Mouse (Mus musculus): ENCODE data around the gene Cwc22. TPM values are rescaled to one million over a fixed set of nuclear protein-coding genes. Genes with fewer than 3 reads are reported as not detected.

The Cwc22 gene
- polyA plus RNA-seq, 1 experiment from 2014 or later = 42.8 TPM

- DNase-seq (ENCODE audit: low spot score) = no peak
- Histone ChIP-seq H3K36me3 (peaks cover 86% of the 10 kb centered on the region), H3K4me1 (no peaks in the 10 kb centered on the region), H3K27me3 (ENCODE audit: low read depth, poor library complexity, severe bottlenecking) (no peaks in the 10 kb centered on the region), H3K9me3 (replicated peaks) (no peaks in the 10 kb centered on the region), H3K4me3 (no peak overlapping the region), H3K27ac (no peak overlapping the region)
- WGBS = 91% methylated on average over 4 of the region's 4 CpGs
Measured at GRCm38 (mm10) chr2:77934138-77934537, 12.0 kb downstream of the Cwc22 start.

- Histone ChIP-seq H3K36me3 (peaks cover 90% of the 10 kb centered on the region), H3K27me3 (ENCODE audit: low read depth, poor library complexity, severe bottlenecking) (no peaks in the 10 kb centered on the region), H3K9me3 (replicated peaks) (no peaks in the 10 kb centered on the region), H3K4me1 (no peaks in the 10 kb centered on the region), H3K27ac (no peak overlapping the region), H3K4me3 (no peak overlapping the region)
- 83% methylated on average over 2 of the region's 2 CpGs for WGBS
- DNase-seq (ENCODE audit: low spot score) = no peak
Measured at GRCm38 (mm10) chr2:77933630-77934029, 12.5 kb downstream of the Cwc22 start.

GRCm38 (mm10) chr2:77931958-77932357 is 14.2 kb downstream of the Cwc22 start:
- no peaks in the 10 kb centered on the region for H3K27me3 ChIP-seq (ENCODE audit: low read depth, poor library complexity, severe bottlenecking)
- no peak overlapping the region for H3K4me3 ChIP-seq
- DNase-seq (ENCODE audit: low spot score) = no peak
- peaks cover 97% of the 10 kb centered on the region for H3K36me3 ChIP-seq
- no peaks in the 10 kb centered on the region for H3K4me1 ChIP-seq
- no peaks in the 10 kb centered on the region for H3K9me3 ChIP-seq (replicated peaks)
- no peak overlapping the region for H3K27ac ChIP-seq
- 100% methylated on average over 1 of the region's 1 CpGs for WGBS

- H3K36me3 ChIP-seq = peaks cover 90% of the 10 kb centered on the region
- no peaks in the 10 kb centered on the region for H3K27me3 ChIP-seq (ENCODE audit: low read depth, poor library complexity, severe bottlenecking)
- no peak overlapping the region for H3K4me3 ChIP-seq
- no peak for DNase-seq (ENCODE audit: low spot score)
- 97% methylated on average over 10 of the region's 10 CpGs for WGBS
- H3K4me1 ChIP-seq = no peaks in the 10 kb centered on the region
- no peak overlapping the region for H3K27ac ChIP-seq
- H3K9me3 ChIP-seq (replicated peaks) = no peaks in the 10 kb centered on the region
Measured at GRCm38 (mm10) chr2:77928352-77928751, 17.8 kb downstream of the Cwc22 start.

GRCm38 (mm10) chr2:77926468-77926867 is 19.7 kb downstream of the Cwc22 start:
- 91% methylated on average over 7 of the region's 7 CpGs for WGBS
- H3K27me3 ChIP-seq (ENCODE audit: low read depth, poor library complexity, severe bottlenecking) = no peaks in the 10 kb centered on the region
- DNase-seq (ENCODE audit: low spot score) = no peak
- H3K4me3 ChIP-seq = no peak overlapping the region
- no peaks in the 10 kb centered on the region for H3K4me1 ChIP-seq
- H3K36me3 ChIP-seq = peaks cover 91% of the 10 kb centered on the region
- H3K27ac ChIP-seq = no peak overlapping the region
- no peaks in the 10 kb centered on the region for H3K9me3 ChIP-seq (replicated peaks)

GRCm38 (mm10) chr2:77925997-77926396 is 20.2 kb downstream of the Cwc22 start:
- Histone ChIP-seq H3K9me3 (replicated peaks) (no peaks in the 10 kb centered on the region), H3K27ac (no peak overlapping the region), H3K4me1 (no peaks in the 10 kb centered on the region), H3K36me3 (peaks cover 91% of the 10 kb centered on the region), H3K4me3 (no peak overlapping the region), H3K27me3 (ENCODE audit: low read depth, poor library complexity, severe bottlenecking) (no peaks in the 10 kb centered on the region)
- 93% methylated on average over 2 of the region's 2 CpGs for WGBS
- no peak for DNase-seq (ENCODE audit: low spot score)

GRCm38 (mm10) chr2:77925187-77925924 is 20.8 kb downstream of the Cwc22 start:
- Histone ChIP-seq H3K4me3 (no peak overlapping the region), H3K27me3 (ENCODE audit: low read depth, poor library complexity, severe bottlenecking) (no peaks in the 10 kb centered on the region), H3K27ac (no peak overlapping the region), H3K4me1 (no peaks in the 10 kb centered on the region), H3K9me3 (replicated peaks) (no peaks in the 10 kb centered on the region), H3K36me3 (peaks cover 91% of the 10 kb centered on the region)
- no peak for DNase-seq (ENCODE audit: low spot score)
- WGBS = 75% methylated on average over 7 of the region's 7 CpGs

GRCm38 (mm10) chr2:77924003-77924402 is 22.2 kb downstream of the Cwc22 start:
- 94% methylated on average over 3 of the region's 3 CpGs for WGBS
- Histone ChIP-seq H3K4me3 (no peak overlapping the region), H3K4me1 (no peaks in the 10 kb centered on the region), H3K36me3 (peaks cover 89% of the 10 kb centered on the region), H3K27me3 (ENCODE audit: low read depth, poor library complexity, severe bottlenecking) (no peaks in the 10 kb centered on the region), H3K9me3 (replicated peaks) (no peaks in the 10 kb centered on the region), H3K27ac (no peak overlapping the region)
- DNase-seq (ENCODE audit: low spot score) = no peak

GRCm38 (mm10) chr2:77923182-77923581 is 23.0 kb downstream of the Cwc22 start:
- no peak overlapping the region for H3K4me3 ChIP-seq
- no peak overlapping the region for H3K27ac ChIP-seq
- WGBS = 95% methylated on average over 8 of the region's 8 CpGs
- no peaks in the 10 kb centered on the region for H3K27me3 ChIP-seq (ENCODE audit: low read depth, poor library complexity, severe bottlenecking)
- H3K4me1 ChIP-seq = peaks cover 5% of the 10 kb centered on the region; the same call in 1 of the 2 replicates
- DNase-seq (ENCODE audit: low spot score) = no peak
- H3K9me3 ChIP-seq (replicated peaks) = no peaks in the 10 kb centered on the region
- peaks cover 89% of the 10 kb centered on the region for H3K36me3 ChIP-seq

GRCm38 (mm10) chr2:77921307-77921706 is 24.9 kb downstream of the Cwc22 start:
- no peak overlapping the region for H3K27ac ChIP-seq
- WGBS = 91% methylated on average over 4 of the region's 4 CpGs
- no peak overlapping the region for H3K4me3 ChIP-seq
- H3K9me3 ChIP-seq (replicated peaks) = no peaks in the 10 kb centered on the region
- H3K27me3 ChIP-seq (ENCODE audit: low read depth, poor library complexity, severe bottlenecking) = no peaks in the 10 kb centered on the region
- H3K36me3 ChIP-seq = peaks cover 86% of the 10 kb centered on the region
- DNase-seq (ENCODE audit: low spot score) = no peak
- H3K4me1 ChIP-seq = peaks cover 8% of the 10 kb centered on the region; the same call in 1 of the 2 replicates

GRCm38 (mm10) chr2:77920621-77921020 is 25.6 kb downstream of the Cwc22 start:
- WGBS = 92% methylated on average over 2 of the region's 2 CpGs
- Histone ChIP-seq H3K27ac (no peak overlapping the region), H3K4me1 (peaks cover 8% of the 10 kb centered on the region; the same call in 1 of the 2 replicates), H3K36me3 (peaks cover 89% of the 10 kb centered on the region), H3K9me3 (replicated peaks) (no peaks in the 10 kb centered on the region), H3K27me3 (ENCODE audit: low read depth, poor library complexity, severe bottlenecking) (no peaks in the 10 kb centered on the region), H3K4me3 (no peak overlapping the region)
- no peak for DNase-seq (ENCODE audit: low spot score)

GRCm38 (mm10) chr2:77918474-77918873 is 27.7 kb downstream of the Cwc22 start:
- Histone ChIP-seq H3K27ac (no peak overlapping the region), H3K9me3 (replicated peaks) (no peaks in the 10 kb centered on the region), H3K27me3 (ENCODE audit: low read depth, poor library complexity, severe bottlenecking) (no peaks in the 10 kb centered on the region), H3K4me3 (no peak overlapping the region), H3K4me1 (peaks cover 8% of the 10 kb centered on the region; the same call in 1 of the 2 replicates), H3K36me3 (peaks cover 94% of the 10 kb centered on the region)
- no peak for DNase-seq (ENCODE audit: low spot score)
- WGBS = 79% methylated on average over 3 of the region's 3 CpGs

GRCm38 (mm10) chr2:77918006-77918405 is 28.2 kb downstream of the Cwc22 start:
- WGBS = 80% methylated on average over 2 of the region's 2 CpGs
- H3K27ac ChIP-seq = no peak overlapping the region
- H3K9me3 ChIP-seq (replicated peaks) = no peaks in the 10 kb centered on the region
- H3K4me1 ChIP-seq = peaks cover 8% of the 10 kb centered on the region; the same call in 1 of the 2 replicates
- no peak for DNase-seq (ENCODE audit: low spot score)
- H3K4me3 ChIP-seq = no peak overlapping the region
- no peaks in the 10 kb centered on the region for H3K27me3 ChIP-seq (ENCODE audit: low read depth, poor library complexity, severe bottlenecking)
- H3K36me3 ChIP-seq = peaks cover 94% of the 10 kb centered on the region

- no peak for DNase-seq (ENCODE audit: low spot score)
- WGBS = 93% methylated on average over 3 of the region's 3 CpGs
- Histone ChIP-seq H3K27ac (no peak overlapping the region), H3K9me3 (replicated peaks) (no peaks in the 10 kb centered on the region), H3K27me3 (ENCODE audit: low read depth, poor library complexity, severe bottlenecking) (no peaks in the 10 kb centered on the region), H3K4me3 (no peak overlapping the region), H3K36me3 (peaks cover 94% of the 10 kb centered on the region), H3K4me1 (peaks cover 8% of the 10 kb centered on the region; the same call in 1 of the 2 replicates)
Measured at GRCm38 (mm10) chr2:77917360-77917734, 28.8 kb downstream of the Cwc22 start.

All from limb, embryonic 10.5 days (tissue).